Mouse (Mus musculus) kidney, postnatal 0 days (tissue): ENCODE measurements around the gene Actbl2. TPM values are rescaled to one million over a fixed set of nuclear protein-coding genes. Genes with fewer than 3 reads are reported as not detected.

ENCODE experiments used
- ATAC-seq: fragments of 200-750 bp; cut with Nextera tagmentation; replicated peaks from 2 replicates; pipeline ENCODE4 v1.8.0; 2017; ENCODE audit warnings: low read depth, moderate number of reproducible peaks, moderate TSS enrichment, moderate library complexity; ENCODE audit not compliant: low FRiP score
- DNase-seq: peaks from one replicate; pipeline ENCODE4 v3.0.0-alpha.2; 2016; ENCODE audit warnings: low spot score
- H3K27ac ChIP-seq: fragments of 300-500 bp; sonication (generic); 2 replicates; pipeline ENCODE4 v1.5.1; 2014; ENCODE audit warnings: mild to moderate bottlenecking
- H3K27me3 ChIP-seq: fragments of 300-500 bp; sonication (generic); 2 replicates; pipeline ENCODE4 v1.6.1; 2014; ENCODE audit warnings: low read length, mixed read lengths; ENCODE audit not compliant: insufficient read depth
- H3K36me3 ChIP-seq: fragments of 300-500 bp; sonication (generic); 2 replicates; pipeline ENCODE4 v1.6.1; 2014; ENCODE audit warnings: low read length, mixed read lengths; ENCODE audit not compliant: insufficient read depth
- H3K4me1 ChIP-seq: fragments of 300-500 bp; sonication (generic); replicated peaks from 2 replicates; pipeline ENCODE4 v1.6.1; 2014; ENCODE audit warnings: antibody characterized with exemption, low read length, mixed read lengths; ENCODE audit not compliant: insufficient read depth
- H3K4me2 ChIP-seq: fragments of 300-500 bp; sonication (generic); 2 replicates; pipeline ENCODE4 v1.6.1; 2014; ENCODE audit warnings: mild to moderate bottlenecking, low read length, moderate library complexity, mixed read lengths
- H3K4me3 ChIP-seq: fragments of 300-500 bp; sonication (generic); replicated peaks from 2 replicates; pipeline ENCODE4 v1.5.1; 2014; ENCODE audit warnings: low read depth, low read length
- H3K9ac ChIP-seq: fragments of 300-500 bp; sonication (generic); 2 replicates; pipeline ENCODE4 v1.6.1; 2014; ENCODE audit warnings: low read depth, low read length
- H3K9me3 ChIP-seq: fragments of 300-500 bp; sonication (generic); replicated peaks from 2 replicates; pipeline ENCODE4 v1.6.1; 2016; ENCODE audit warnings: low read length, inconsistent platforms, mixed read lengths
- CTCF ChIP-seq: IDR thresholded peaks from 2 replicates; pipeline ENCODE4 v1.5.1; 2016; ENCODE audit warnings: antibody characterized with exemption, low read depth, mild to moderate bottlenecking, moderate library complexity
- WGBS: fragments of 180-500 bp; shearing (Covaris S2); extraction: QIAGEN DNeasy Blood & Tissue Kit; methylation state at CpG from one replicate; pipeline ENCODE4 v1.1.7; 2014; 5-methylcytosine and 5-hydroxymethylcytosine counted together
- polyA plus RNA-seq: library from polyadenylated mRNA; unstranded; fragments of >200 nt; fragmentation: Nextera tagmentation; extraction: Ambion mirVana; gene quantifications from 2 replicates; pipeline ENCODE4 v1.2.1, GENCODE M21; 2015

Gene Actbl2
- polyA plus RNA-seq, 1 experiment from 2014 or later, result not detected

- Histone ChIP-seq H3K27ac (no peak overlapping the region), H3K4me1 (no peaks in the 10 kb centered on the region), H3K4me3 (no peak overlapping the region), H3K27me3 (no peaks in the 10 kb centered on the region), H3K4me2 (no peak overlapping the region), H3K36me3 (no peaks in the 10 kb centered on the region), H3K9me3 (no peaks in the 10 kb centered on the region), H3K9ac (no peak overlapping the region)
- DNase-seq (no peak), ATAC-seq (no peak)
- 74% methylated on average over 5 of the region's 5 CpGs for WGBS
- no peak for TF ChIP-seq CTCF
Measured at GRCm38 (mm10) chr13:111266855-111267254, 12.0 kb downstream of the Actbl2 start.

- WGBS, result 92% methylated on average over 5 of the region's 5 CpGs
Measured at GRCm38 (mm10) chr13:111268992-111269391, 14.2 kb downstream of the Actbl2 start.

GRCm38 (mm10) chr13:111269789-111270335 is 15.0 kb downstream of the Actbl2 start:
- DNase-seq, result no peak
- H3K36me3 ChIP-seq, result no peaks in the 10 kb centered on the region
- TF ChIP-seq CTCF, result no peak
- no peak overlapping the region for H3K4me3 ChIP-seq
- no peak overlapping the region for H3K4me2 ChIP-seq
- no peaks in the 10 kb centered on the region for H3K27me3 ChIP-seq
- H3K9ac ChIP-seq, result no peak overlapping the region
- H3K9me3 ChIP-seq, result no peaks in the 10 kb centered on the region
- H3K4me1 ChIP-seq, result no peaks in the 10 kb centered on the region
- H3K27ac ChIP-seq, result no peak overlapping the region
- WGBS, result 56% methylated on average over 13 of the region's 13 CpGs
- no peak for ATAC-seq

More at GRCm38 (mm10) chr13:111268992-111269391, 14.2 kb downstream of the Actbl2 start:
- no peak for TF ChIP-seq CTCF
- H3K4me1 ChIP-seq, result no peaks in the 10 kb centered on the region
- no peak overlapping the region for H3K4me2 ChIP-seq
- H3K27ac ChIP-seq, result no peak overlapping the region
- ATAC-seq (no peak), DNase-seq (no peak)
- H3K4me3 ChIP-seq, result no peak overlapping the region
- H3K9me3 ChIP-seq, result no peaks in the 10 kb centered on the region
- H3K9ac ChIP-seq, result no peak overlapping the region
- no peaks in the 10 kb centered on the region for H3K27me3 ChIP-seq
- H3K36me3 ChIP-seq, result no peaks in the 10 kb centered on the region

GRCm38 (mm10) chr13:111271868-111272267 is 17.1 kb downstream of the Actbl2 start:
- TF ChIP-seq CTCF, result no peak
- Histone ChIP-seq H3K4me2 (no peak overlapping the region), H3K9me3 (no peaks in the 10 kb centered on the region), H3K4me3 (no peak overlapping the region), H3K4me1 (no peaks in the 10 kb centered on the region), H3K36me3 (no peaks in the 10 kb centered on the region), H3K27me3 (no peaks in the 10 kb centered on the region), H3K9ac (no peak overlapping the region), H3K27ac (no peak overlapping the region)
- ATAC-seq, result no peak
- DNase-seq, result no peak
- WGBS, result 72% methylated on average over 8 of the region's 8 CpGs

GRCm38 (mm10) chr13:111286461-111287385 is 31.9 kb downstream of the Actbl2 start:
- Histone ChIP-seq H3K9me3 (no peaks in the 10 kb centered on the region), H3K4me1 (no peaks in the 10 kb centered on the region), H3K27ac (no peak overlapping the region), H3K4me2 (no peak overlapping the region), H3K4me3 (no peak overlapping the region), H3K27me3 (no peaks in the 10 kb centered on the region), H3K36me3 (no peaks in the 10 kb centered on the region), H3K9ac (no peak overlapping the region)
- DNase-seq (no peak), ATAC-seq (no peak)
- 79% methylated on average over 10 of the region's 10 CpGs for WGBS
- no peak for TF ChIP-seq CTCF

GRCm38 (mm10) chr13:111291161-111291957 is 36.5 kb downstream of the Actbl2 start:
- no peak for TF ChIP-seq CTCF
- H3K9me3 ChIP-seq, result no peaks in the 10 kb centered on the region
- no peak overlapping the region for H3K4me2 ChIP-seq
- H3K27ac ChIP-seq, result peak overlapping the region; percentile 59
- H3K9ac ChIP-seq, result no peak overlapping the region
- no peak for ATAC-seq
- H3K36me3 ChIP-seq, result no peaks in the 10 kb centered on the region
- peak; percentile 44 for DNase-seq
- no peaks in the 10 kb centered on the region for H3K4me1 ChIP-seq
- H3K27me3 ChIP-seq, result no peaks in the 10 kb centered on the region
- H3K4me3 ChIP-seq, result no peak overlapping the region
- WGBS, result 53% methylated on average over 17 of the region's 17 CpGs
